Mouse (Mus musculus): Measurements from ENCODE around the gene Scamp5. TPM values are rescaled to one million over a fixed set of nuclear protein-coding genes. Genes with fewer than 3 reads are reported as not detected.
"Not testable (repeated sequence)": the region's sequence is repeated elsewhere in the genome, so short reads cannot be mapped to it uniquely, and the experiment has no call there.

Scamp5 gene
- total RNA-seq, 1 experiment from 2014 or later, result not detected

DNA sequence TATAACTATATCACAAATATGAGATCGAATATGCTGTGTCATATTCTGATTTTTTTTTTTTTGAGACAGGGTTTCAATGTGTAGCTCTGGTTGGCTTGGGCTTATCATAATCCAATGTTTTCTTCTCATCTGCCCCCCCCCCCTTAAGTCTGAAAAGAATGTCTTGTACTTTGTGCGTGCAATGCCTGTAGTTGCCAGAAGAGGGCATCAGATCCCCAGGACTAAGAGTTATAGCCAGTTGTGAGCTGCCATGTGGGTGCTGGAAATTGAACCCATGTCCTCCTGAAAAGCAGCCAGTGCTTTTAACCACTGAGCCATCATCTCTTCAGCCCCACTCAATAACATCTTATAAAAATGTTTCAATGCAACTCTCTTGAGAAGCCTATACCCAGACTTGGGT lies 8.2 kb downstream of the Scamp5 start:
- ATAC-seq (ENCODE audit: extremely low read depth, insufficient number of reproducible peaks, low FRiP score, poor library complexity, severe bottlenecking), result no peak

DNA sequence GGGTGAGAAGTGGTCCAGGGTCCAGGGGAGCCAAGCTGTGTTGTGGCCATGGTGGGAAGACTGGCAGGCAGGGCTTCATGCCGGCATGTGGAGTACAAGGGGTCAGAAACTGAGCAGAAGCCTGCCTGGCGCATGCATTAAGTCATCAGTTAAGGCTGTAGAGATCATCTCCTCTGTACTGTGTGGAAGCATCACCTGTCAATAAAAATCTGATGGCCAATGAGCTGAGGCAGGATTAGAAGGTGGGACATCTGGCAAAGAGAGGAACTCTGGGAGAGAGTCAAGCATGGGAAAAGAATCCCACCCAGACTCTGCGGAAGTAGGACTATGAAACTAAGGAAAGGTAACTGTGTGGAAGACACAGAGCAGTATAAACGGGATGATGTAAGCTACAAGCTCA lies 14.3 kb downstream of the Scamp5 start:
- ATAC-seq (ENCODE audit: extremely low read depth, insufficient number of reproducible peaks, low FRiP score, poor library complexity, severe bottlenecking), result no peak

DNA sequence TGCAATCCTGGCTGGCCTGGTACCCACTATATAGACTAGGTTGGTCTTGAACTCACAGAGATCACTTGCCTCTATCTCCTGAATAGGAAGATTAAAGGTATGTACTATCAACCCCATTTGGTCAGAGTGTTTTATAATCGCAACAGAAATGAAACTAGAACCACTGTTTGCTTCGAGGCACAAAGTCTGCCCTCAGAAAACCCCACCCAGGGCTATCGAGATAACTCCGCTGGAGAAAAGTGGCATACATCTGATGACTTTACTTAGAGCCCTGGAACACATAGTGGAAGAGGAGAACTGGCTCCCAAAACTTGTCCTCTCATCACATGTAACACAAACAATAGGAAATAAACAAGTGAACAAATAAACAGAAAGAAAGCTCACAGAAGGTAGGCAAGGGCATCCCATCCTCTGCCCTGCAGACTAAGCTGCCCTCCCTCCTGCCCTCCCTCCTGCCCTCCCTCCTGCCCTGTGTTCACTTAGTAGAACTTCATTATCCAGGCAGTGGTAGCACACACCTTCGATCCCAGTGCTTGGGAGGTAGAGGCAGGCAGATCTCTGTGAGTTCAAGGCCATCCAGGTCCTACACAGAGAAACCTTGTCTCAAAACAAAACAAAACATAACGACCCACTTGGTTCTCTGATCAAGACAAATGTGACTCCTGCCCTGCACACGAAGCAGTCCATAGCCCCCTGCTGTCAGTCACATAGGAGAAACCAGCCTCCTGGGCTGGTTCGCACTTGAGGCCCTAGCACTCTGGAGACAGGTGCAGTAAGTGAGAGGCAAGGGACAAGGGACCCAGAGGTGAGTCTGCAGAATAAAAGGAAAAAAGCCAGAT lies 15.0 kb downstream of the Scamp5 start:
- ATAC-seq (ENCODE audit: extremely low read depth, insufficient number of reproducible peaks, low FRiP score, poor library complexity, severe bottlenecking), result no peak

DNA sequence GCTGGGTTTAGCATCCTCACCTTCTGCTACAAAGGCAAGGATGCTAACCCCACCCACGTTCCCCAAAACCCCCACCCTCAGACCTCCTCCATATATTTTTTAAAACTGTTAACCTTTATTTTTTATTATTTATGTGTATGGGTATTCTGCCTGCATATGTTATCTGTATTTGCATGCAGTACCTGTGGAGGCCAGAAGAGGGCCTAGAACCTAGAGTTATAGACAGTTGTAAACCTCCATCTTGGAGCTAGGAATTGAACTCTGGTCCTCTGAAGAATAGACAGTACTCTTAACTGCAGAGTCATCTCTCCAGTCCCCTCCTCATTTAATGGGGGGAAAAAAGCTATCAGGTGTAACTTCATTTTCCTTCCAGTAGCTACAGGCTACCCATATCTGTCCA lies 18.1 kb downstream of the Scamp5 start:
- peak; percentile 40; the same call in 1 of the 2 replicates for ATAC-seq (ENCODE audit: extremely low read depth, insufficient number of reproducible peaks, low FRiP score, poor library complexity, severe bottlenecking)

DNA sequence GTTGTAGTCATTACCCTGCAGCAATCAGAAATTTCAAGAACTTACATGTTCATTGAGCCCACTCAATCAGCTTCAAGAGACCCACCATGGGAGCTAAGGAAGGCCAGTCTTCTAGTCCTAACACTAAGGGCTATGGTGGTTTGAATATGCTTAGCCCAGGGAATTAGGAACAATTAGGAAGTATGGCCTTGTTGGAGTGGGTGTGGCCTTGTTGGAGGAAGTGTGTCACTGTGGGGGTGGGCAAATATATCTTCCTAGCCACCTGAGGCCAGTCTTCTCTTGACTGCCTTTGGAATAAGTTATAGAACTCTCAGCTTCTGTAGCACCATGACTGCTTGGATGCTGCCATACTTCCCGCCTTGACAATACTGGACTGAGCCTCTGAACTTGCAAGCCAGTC lies 27.2 kb downstream of the Scamp5 start:
- ATAC-seq (ENCODE audit: extremely low read depth, insufficient number of reproducible peaks, low FRiP score, poor library complexity, severe bottlenecking), result no peak

DNA sequence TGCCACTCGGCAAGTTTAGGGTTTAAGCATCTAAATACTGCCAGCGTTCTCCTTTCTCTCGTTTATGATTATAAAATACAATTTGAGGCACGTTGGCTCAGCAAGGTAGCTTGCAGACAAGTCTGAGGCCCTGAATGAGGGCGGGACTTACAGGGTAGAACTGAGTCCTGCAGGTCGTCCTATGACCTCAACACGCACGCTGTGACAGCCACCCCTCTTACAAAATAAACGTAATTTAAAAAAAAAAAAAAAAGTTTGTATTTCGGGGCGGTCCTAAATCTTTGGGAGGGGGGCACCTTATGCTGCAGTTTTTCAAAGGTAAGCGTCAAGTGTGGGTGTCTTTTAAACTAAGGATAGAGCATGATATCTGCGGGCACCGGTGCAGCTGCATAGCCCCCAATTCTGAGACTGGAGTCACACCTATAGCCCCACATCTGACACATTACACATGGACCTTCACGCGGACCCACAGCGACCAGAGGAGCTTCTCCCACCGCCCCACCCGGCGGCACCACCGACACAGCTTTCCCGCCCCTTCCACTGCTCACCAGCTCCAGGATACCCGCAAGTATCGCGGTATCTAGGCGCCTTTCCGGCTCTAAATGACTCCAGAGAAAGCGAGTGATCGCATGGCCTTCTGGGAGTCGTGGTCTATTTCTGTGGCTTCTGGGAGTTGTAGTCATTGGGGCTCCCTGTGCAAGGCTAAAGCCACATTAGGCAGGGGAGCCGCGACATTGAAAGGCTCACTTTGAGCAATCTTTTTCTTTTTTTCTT lies 28.2 kb downstream of the Scamp5 start, which contains the start of gene Ppcdc:
Ppcdc (minus strand) TSS at position 603 of the 774 bp plus-strand sequence.
- peak; percentile 97 for ATAC-seq (ENCODE audit: extremely low read depth, insufficient number of reproducible peaks, low FRiP score, poor library complexity, severe bottlenecking)

DNA sequence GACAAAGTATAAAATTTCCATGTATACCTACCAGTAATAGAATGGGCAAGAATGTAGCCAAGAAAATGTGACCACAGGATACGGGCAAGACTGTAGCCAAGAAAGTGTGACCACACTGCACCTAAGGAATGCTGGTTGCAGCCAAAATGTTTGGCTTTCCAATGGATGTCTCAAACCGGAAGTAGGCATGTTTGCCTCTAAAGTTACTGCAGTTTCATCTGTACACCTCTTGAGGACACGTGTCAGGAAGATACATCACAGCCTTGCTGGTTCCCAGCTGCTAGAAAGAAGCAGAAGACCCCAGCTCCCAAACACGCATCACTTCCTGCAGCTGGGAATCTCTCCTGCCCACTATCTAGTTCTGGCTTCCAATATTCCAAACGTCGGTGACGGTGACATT lies 28.8 kb downstream of the Scamp5 start:
- ATAC-seq (ENCODE audit: extremely low read depth, insufficient number of reproducible peaks, low FRiP score, poor library complexity, severe bottlenecking), result no peak

DNA sequence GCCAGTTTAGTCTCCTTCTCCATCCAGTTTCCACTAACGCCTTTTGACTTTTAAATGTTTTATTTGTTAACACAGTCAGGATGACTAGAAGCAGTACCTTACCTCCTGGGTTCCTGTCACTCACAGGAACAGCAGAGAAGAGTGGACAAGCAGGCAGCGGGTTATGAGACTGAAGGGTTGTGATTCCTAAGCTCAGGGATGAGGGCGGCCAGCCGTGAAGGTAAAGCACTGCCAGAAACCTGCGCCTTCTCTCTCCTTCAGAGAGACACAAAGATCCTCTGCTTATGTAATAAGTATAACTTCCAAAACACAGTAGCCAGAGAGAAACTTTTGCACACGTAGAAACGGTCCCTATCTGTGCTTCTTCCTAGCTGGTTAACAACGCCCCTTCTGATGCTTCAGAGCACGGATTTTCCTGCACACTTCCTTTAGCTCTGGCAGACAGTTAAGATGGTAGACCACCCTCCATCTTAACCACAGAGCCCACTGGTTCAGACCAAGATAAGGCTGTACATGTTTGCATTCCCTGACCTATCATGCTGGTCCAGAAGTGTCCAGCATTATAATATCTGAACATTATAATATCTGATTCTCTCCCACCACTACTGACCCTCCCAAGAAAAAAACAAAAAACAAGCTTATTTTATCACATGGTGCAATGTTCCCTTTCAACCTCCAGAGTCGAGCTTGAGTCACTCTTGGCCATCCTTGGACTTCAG lies 29.8 kb downstream of the Scamp5 start:
- ATAC-seq (ENCODE audit: extremely low read depth, insufficient number of reproducible peaks, low FRiP score, poor library complexity, severe bottlenecking), result no peak

DNA sequence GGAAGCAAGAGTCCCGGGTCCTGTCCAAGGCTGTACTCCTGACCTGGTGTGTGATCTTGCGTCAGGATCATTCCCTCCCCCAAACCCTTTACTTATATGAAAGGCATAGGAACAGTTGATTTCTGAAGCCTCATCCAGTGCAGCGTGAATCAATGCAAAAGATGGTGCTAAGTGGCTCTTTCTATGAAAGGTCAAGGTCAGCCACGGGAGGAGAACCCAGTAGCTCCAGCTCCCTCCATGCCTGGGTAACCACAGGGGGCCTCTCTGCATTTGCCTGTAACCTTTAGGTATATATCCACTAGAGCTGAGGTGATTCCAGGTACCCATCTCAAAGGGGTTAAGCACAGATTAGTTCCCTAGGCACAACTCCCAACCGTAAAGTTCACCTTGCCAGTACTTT lies 31.7 kb downstream of the Scamp5 start:
- ATAC-seq (ENCODE audit: extremely low read depth, insufficient number of reproducible peaks, low FRiP score, poor library complexity, severe bottlenecking), result no peak

DNA sequence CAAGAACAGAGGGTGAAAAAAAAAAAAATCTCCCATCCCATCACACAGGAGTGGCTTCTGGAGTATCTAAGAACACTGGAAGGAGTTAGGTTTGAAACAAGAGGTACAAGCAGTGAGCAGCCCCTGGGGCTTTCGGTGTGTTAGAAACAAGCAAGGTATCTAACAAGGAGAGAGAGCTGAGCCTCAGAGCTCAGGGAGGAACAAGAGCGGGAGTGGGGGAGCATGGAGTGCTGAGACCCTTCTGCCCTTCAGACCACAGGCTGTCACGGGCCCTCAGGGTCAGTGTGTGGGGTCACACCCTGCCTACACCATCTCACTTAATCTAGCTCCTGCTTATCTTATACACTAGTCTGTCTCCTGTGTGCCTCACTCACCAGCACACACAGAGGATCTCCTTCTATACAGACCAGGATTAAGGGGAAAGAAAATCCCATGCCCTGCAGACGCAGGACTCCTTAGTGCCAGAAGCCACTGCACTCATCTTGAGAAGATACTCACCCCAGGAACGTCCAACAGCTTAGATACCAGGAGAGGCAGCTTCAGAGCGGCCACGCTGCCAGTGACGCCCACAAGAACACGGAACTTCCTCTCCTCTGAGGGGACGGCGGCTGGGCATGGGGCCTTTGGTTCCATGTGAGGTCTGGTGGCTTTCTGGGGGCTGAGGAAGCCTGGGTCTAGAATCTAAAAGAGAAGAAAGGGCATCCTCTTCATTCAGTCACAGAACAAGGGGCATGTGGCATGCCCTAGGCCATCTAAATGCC lies 33.3 kb downstream of the Scamp5 start:
- ATAC-seq (ENCODE audit: extremely low read depth, insufficient number of reproducible peaks, low FRiP score, poor library complexity, severe bottlenecking), result no peak

DNA sequence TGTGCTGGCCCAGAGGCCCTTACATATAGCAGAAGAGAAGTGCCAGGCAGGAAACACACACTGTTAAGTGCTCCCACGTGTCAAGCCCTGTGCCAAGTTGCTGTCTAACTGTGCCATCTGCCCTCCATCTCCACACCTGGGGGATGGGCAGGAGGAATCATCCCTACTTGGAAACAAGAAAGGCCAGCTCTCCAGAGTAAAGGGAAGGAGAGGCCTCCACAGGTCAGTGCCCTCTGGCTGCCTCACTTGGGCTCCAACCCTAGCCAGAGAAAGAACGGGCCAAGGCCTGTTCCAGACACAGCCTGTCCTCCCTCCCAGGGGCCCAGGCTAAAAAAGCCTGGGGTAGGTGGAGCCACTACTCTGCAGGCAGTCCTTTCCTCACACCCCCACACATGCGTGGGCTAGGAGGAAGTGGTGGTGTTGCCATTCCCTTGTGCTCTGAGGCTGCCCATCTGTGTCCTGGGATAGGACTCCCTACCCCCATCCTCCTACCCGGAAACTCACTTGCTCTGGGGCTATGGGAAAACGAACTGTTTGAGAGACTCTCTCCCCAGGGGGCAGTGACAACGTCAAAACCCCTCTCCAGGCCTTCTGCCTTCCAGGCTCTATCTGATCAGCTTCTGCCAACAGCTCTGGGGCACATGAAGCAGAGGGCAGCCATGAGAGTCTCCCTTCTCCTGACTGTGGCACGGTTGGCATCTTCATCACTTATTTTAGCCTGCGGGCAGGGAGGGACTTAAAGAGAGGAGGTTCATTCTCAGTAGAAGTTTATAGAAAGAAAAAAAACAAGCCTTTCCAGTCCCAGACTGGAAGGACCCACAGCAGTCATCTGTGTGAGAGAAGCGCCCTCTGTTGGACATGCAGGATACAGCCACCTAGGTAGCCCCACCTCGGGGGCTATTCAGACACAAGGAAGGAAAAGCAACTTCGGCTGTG lies 34.5 kb downstream of the Scamp5 start:
- peak; percentile 78 for ATAC-seq (ENCODE audit: extremely low read depth, insufficient number of reproducible peaks, low FRiP score, poor library complexity, severe bottlenecking)

DNA sequence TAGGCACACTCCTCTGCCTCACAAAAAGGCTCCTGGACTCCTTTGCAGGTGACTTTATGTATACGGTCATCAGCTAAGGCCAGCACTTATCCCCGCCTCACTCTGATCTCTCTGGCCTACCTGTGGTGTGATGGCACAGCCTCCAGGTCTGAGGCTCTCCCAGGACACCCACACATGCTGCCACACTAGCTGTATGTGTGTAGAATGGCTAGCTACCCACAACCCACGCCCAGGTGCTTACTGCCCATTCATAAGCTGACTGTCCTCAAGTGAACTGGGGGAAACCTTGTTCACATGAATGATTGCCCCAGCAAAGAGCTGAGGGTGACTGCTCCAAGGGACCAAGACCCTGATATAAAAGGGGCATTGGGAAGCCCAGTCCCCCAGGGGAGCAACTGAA lies 35.4 kb downstream of the Scamp5 start:
- no peak for ATAC-seq (ENCODE audit: extremely low read depth, insufficient number of reproducible peaks, low FRiP score, poor library complexity, severe bottlenecking)

DNA sequence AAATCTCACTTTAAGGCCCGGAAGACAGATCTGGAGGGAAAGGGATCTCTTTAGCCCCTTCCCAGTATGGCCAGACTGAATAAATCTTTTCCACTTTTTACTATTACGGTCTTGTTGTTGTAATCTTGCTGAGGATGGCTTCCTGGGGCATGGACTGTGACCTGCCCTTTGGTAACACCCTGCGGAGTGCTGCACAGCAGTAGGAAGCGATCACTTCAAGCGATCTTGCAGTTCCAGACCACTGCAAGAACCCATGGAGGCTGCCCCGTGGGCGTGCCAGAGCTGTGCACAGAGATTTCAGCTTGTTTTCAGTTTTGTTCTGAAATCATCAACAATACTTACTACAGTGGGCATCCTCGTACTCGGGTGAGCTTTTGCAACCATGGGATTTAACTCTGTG lies 36.7 kb downstream of the Scamp5 start:
- ATAC-seq (ENCODE audit: extremely low read depth, insufficient number of reproducible peaks, low FRiP score, poor library complexity, severe bottlenecking), result no peak

DNA sequence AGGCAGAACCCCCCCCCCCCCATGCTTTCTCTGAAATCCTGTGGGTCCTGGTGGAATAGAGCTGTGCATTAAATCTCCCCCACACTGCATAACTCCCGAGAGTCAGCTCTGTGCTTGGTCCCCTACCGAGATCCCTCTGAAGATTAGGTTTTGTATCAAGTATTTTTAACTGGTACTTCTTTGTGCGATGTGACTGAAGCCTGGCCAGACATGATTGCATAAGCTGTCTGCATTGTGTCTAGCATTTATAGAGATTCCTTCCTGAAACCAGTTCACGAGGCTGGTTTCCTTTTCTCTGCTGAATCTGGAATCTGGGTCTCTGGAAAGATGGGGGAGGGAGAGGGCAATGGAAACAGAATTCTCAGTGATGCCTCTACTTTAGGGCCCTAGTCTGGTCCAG lies 39.5 kb downstream of the Scamp5 start:
- no peak for ATAC-seq (ENCODE audit: extremely low read depth, insufficient number of reproducible peaks, low FRiP score, poor library complexity, severe bottlenecking)

DNA sequence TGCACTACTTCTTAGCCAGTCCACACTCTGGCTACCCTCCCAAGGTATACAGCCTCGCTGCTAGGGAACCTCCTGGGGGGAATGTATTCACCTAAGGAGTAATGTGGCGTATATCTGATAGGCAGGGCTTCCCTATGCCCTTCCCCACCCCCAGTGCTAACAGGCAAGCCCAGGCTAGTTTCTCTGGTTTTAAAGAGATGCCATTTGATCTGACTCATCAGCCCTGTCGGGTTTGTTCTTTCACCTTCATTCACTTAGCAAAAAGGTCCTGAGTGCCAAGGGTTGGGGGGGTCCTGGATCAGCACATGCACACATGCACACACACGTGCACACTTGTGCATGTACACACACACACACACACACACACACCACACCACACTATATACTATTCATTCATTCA lies 39.9 kb downstream of the Scamp5 start:
- no peak for ATAC-seq (ENCODE audit: extremely low read depth, insufficient number of reproducible peaks, low FRiP score, poor library complexity, severe bottlenecking)

DNA sequence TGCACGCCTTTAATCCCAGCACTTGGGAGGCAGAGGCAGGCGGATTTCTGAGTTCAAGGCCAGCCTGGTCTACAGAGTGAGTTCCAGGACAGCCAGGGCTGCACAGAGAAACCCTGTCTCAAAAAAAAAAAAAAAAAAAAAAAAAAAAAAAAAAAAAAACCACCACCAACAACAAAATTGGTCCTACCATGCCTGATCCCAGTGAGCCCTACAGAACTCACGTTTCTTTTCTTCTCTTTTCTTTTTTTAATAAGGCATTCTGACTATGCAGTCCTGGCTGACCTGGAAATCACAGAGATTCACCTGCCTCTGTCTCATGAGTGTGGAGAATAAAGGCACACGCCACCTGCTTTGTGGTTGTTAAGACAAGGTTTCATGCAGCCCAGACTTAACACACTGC lies 40.7 kb downstream of the Scamp5 start:
- ATAC-seq (ENCODE audit: extremely low read depth, insufficient number of reproducible peaks, low FRiP score, poor library complexity, severe bottlenecking), result not testable (repeated sequence)

DNA sequence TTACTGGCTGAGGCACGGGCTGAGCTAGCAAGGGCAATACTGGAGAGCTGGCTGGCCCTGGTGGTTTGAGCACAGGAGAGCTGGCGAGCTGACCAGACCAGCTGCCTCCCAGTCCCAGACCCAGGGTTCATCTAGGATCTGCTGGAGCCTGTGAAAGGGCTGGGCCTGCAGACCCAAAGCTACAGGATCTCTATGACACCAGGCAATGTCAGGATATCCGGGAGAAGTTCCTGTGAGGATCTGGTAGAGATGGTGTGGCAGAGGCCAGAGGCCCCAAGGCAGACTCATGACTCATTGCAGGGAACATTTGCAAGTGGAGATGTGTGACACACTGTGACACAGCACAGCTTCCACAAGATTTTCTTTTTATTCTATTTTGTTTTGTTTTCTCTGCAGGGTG lies 42.7 kb downstream of the Scamp5 start:
- no peak for ATAC-seq (ENCODE audit: extremely low read depth, insufficient number of reproducible peaks, low FRiP score, poor library complexity, severe bottlenecking)

DNA sequence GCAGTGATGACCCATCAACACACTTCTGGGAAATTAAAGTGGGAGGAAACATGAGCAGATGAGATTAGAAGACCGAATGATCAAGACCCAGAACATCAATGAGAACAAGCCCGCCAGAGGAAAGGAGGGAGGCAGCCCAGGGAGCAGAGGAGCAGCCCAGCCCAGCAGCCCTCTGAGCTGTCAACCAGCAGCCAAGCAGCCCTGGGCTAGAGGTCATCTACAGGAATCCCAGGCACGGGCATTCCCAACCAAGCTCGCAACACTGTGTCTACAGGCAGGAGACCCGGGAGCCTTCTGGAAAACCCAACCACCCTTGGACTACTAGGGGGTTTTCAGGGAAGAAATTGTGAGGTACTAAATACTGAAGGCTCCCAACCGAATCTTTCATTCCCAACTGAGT lies 43.8 kb downstream of the Scamp5 start:
- no peak for ATAC-seq (ENCODE audit: extremely low read depth, insufficient number of reproducible peaks, low FRiP score, poor library complexity, severe bottlenecking)
